Mouse (Mus musculus) adrenal gland (tissue): Measurements from ENCODE around the gene Prrt1.

Experiments used
- intact Hi-C: fragments of 180-260 bp; cut with DNase I; formaldehyde crosslinking; loops from one replicate; pipeline ENCODE4 v1.15.1; 2025

Prrt1 gene

DNA sequence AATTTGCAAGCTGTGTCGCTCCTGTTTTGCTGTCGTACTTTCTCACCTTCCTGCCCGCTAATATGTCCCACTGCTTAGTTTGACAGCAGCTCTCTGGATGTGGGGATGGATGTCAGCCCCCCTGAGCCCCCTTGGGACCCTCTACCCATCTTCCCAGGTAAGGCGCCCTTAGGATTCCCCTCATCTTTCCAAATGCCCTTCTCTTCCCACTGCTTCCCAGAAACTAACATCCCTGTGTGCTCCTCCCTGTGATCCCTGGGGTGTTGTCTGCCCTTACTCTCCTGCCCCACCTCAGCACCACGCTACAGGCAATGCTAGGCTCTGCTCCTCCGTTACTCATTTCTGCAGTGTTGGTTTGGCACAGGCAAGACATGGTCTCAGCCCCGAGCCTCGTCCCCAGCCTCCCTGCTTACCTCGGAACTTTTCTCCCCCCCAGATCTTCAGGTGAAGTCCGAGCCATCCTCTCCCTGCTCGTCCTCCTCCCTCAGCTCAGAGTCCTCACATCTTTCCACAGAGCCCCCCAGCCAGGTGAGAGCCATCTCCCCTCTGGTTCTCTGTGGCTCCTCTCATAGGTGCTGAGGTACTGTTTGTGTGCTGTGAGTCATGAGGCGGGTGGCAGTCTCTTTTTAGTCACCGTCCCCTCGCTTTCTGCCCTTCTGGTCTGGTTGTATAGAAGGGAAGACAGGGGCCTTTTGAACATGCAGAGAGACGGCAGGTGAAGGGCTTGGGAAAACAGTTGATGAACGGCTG lies 19.0 kb downstream of the Prrt1 start:
- intact Hi-C loops = no loop called here

DNA sequence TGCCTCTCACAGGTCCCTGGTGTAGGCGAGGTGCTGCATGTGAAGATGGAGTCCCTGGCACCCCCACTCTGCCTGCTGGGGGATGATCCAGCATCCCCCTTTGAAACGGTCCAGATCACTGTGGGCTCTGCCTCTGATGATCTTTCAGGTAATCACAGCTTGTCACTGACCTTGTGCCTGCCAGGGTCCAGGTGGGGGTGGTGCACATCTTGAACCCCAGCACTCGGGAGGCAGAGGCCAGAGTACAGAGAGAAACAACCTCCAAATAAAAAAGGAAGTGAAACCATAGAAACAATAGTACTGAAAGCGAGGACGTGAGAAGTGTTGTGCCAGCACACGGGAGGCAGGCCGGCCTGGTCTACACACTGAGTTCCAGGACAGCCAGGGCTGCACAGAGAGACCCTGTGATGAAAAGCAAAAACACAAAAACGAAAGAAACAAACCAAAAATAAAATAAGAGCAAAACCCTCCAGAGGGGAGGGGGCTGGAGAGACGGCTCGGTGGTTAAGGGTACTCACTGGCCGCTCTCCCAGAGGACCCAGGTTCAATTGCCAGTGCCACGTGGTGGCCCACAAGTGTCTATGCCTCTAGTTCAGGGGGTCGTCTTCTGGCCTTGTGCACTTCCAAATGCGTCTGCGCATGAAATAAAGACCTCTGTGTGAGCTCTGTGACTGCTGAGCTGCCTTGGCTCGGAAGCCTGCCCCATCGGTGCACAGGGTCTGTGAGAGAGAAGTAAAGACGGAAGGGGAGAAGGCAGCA lies 20.0 kb downstream of the Prrt1 start:
- intact Hi-C loops = loop anchor here (1.0 kb wide), 1 partner anchor 29 kb away; no protein-coding TSS in a partner anchor

DNA sequence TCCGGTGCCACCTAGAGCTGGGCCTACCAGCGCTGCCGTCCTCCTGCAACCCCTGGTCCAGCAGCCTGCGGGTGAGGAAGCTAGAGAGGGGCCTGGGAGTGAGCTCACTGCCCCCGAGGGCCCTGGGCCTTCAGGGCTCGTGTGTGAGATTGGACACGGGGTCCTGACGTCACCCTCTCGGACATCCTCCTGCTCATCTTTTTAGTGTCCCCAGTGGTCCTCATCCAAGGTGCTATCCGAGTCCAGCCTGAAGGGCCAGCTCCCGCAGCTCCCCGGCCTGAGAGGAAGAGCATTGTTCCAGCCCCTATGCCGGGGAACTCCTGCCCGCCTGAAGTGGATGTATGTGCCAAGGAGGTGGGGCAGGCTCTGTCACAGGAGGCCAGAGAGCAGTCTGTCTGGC lies 21.4 kb downstream of the Prrt1 start:
- intact Hi-C loops = loop anchor here (5.0 kb wide), 1 partner anchor 33 kb away; the partner anchor contains the start of gene Egfl8

DNA sequence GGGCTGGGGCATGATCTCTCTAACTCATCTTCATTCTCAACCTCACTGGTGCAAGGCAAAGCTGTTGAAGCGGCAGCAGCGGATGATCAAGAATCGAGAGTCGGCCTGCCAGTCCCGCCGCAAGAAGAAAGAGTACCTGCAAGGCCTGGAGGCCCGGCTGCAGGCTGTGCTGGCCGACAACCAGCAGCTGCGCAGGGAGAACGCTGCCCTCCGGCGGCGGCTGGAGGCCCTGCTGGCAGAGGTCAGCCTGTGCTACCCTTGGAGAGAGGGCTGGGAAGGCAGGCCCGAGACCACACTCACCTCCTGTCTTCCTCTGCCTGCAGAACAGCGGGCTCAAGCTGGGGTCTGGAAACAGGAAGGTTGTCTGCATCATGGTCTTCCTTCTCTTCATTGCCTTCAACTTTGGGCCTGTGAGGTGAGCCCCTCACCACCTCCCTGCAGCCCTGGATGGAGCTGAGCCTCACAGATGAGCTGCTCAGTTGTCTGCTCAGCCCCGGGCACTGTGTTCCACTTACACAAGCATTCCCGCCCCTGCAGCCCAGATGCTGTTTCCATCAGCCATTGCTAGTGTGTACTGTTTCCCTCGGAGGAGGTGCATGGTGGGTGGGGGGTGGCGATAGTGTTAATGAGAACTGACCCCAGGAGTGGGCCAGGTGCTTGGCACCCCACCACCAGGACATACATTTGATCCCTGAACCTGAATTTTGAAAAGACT lies 22.3 kb downstream of the Prrt1 start:
- intact Hi-C loops = loop anchor here (2.0 to 5.0 kb wide), 2 partner anchors 34 to 61 kb away; partner anchors contain the start of gene Egfl8

DNA sequence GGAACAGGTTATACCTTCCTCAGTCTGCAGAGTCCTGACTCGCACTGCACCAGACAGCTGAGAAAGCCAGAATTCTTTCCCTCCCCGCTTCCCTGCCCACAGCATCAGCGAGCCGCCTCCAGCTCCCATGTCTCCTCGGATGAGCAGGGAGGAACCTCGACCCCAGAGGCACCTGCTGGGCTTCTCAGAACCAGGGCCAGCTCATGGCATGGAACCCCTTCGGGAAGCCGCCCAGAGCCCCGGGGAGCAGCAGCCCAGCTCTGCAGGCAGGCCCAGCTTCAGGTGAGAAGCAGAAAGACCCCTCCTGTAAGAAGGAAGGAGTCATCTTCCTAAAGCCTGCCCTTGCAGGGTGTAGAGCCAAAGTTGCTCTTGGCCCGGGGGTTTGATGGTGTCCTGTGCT lies 23.2 kb downstream of the Prrt1 start:
- intact Hi-C loops = loop anchor here (2.0 to 5.0 kb wide), 2 partner anchors 35 to 60 kb away; partner anchors contain the start of gene Egfl8

DNA sequence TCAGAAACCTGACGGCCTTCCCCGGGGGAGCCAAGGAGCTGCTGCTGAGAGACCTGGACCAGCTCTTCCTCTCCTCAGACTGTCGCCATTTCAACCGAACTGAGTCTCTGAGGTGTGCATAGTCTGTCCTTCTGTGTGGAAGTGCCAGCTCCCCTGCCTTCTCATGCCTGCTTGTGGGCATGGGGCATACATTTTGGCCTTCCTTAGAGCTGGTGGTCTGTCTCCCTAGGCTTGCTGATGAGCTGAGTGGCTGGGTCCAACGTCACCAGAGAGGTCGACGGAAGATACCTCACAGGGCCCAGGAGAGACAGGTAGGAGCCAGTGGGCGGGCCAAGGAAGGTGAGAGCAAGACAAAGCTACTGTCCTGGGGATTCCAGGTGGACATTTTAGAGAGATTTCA lies 23.7 kb downstream of the Prrt1 start:
- intact Hi-C loops = loop anchor here (2.0 to 5.0 kb wide), 2 partner anchors 36 to 60 kb away; partner anchors contain the start of gene Egfl8

DNA sequence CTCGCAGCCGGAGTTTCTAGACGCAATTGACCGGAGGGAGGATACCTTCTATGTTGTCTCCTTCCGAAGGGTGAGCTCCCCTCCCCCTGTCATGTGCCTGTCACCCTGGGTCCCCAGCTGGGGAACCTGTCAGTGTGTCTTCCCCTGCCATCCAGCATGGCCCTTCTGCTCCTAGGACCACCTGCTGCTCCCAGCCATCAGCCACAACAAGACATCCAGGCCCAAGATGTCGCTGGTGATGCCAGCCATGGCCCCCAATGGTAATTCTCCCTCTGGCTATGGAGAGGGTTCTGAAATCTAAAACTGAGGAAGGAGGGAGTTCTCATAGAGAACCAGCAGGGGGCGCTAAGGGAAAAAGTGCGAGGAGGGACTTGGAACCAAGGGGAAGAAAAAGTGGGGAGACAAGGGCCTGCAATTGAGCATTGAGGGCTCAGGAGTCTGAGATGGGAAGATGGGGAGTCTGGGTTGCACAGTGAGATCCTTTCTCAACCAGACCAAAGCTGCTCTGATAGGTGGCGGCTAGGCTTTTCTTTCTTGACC lies 24.5 kb downstream of the Prrt1 start:
- intact Hi-C loops = loop anchor here (2.0 to 5.0 kb wide), 2 partner anchors 37 to 59 kb away; partner anchors contain the start of gene Egfl8

DNA sequence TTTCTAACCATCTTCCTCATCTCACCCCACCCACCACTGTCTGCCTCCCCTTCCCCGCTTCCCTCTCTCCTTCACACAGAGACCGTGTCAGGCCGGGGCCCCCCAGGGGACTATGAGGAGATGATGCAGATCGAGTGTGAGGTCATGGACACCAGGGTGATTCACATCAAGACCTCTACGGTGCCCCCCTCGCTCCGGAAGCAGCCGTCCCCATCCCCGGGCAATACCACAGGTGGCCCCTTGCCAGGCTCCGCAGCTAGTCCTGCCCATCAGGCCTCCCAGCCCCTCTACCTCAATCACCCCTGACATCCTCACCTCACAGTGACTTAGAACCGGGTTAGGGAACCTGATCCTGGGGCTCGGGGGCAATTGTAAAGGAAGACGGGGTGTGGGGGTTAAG lies 25.1 kb downstream of the Prrt1 start:
- intact Hi-C loops = loop anchor here (5.0 kb wide), 1 partner anchor 37 kb away; the partner anchor contains the start of gene Egfl8

DNA sequence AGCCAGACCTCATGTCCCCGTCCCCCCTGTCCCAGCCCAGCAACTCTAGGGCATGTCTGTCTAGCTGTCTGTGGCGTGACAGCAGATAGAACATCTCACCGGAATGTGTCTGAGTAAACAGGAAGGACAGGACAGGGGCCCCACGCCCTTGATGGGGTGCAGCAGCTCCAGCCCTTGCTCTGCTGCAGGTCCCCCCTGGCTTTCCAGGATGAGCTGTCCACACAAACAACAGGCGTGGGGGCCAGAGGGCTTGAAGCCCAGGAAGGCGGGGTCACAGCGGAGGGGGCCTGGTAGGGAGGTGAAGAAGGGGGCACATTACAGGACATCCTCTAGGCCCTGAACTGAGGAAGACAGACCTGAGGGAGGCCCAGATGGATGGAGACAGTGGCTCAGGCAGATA lies 25.8 kb downstream of the Prrt1 start:
- intact Hi-C loops = no loop called here

DNA sequence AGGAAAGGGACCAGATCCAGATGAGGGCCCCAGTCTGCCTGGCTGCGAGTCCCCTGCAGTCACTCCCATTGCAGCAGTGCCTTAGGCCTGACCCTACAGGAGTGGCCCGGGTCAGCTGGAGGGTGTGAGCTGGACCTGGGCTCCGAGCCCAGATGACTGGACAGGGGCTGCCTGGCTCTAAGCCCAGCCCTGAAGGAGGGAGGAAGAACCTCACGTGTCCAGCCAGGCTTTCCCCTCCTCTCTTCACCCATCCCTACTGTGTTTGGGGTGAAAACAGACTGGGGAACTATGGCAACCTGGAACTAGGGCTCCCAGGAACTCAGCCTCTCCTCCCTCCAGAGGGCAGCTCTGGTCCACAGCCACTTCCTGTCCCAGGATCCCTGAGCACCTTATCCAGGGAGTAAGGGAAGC lies 26.3 kb downstream of the Prrt1 start:
- intact Hi-C loops = no loop called here

DNA sequence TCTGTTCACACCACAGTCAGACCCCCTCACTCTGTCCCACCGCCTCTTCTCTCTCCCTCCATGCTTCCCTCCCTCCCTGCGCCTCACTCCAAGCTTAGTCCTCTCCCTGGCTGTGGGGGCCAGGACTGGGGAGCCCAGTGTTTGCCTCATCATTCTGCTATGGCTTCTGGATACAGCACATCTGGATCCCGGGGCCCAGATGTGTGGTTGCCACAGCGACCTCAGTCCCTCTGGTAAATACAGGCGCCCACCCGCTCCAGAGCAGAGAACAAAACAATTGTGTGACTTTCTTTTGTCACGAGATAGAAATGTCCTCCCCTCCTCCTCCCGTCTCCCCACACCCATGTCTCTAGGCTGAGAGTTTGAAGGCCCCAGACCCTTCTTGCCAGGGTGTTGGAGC lies 27.3 kb downstream of the Prrt1 start:
- intact Hi-C loops = no loop called here

DNA sequence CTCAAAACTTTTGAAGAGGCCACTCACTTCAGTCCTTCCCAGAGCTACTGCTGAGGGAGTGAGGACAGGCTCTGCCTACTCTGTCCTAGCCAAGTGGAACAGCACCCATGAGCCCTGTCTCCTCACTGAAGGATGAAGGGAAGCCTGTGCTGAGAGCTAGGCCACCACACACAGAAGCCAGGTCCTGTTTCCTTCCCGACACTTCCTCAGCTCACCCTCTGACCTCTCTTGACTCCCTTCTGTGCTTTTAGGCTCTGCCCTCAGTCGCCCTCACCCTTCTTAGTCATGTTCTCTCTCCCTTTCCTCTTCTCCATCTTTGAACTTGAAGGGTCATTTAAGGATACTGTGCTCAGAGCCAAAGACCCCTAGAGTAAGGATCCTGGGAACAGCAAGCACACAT lies 27.9 kb downstream of the Prrt1 start:
- intact Hi-C loops = no loop called here

DNA sequence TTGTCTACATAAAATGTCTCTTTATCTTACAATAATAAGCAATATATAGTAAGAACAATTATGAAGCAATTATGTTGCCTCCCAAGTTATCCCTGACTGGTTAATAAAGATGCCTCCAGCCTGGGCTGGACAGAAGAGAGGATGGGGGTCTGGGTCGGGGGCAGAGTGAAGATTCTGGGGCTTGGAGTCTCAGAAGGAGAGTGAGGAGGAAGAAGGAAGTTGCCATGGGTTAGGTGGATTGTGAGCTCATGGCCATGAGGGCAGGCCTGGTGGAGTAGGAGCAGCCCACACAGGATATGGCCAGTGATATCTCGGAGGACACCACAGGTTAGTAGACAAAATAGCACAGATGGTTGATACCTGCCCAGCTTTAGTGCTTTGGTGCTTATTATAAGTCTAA lies 28.8 kb downstream of the Prrt1 start:
- intact Hi-C loops = no loop called here

DNA sequence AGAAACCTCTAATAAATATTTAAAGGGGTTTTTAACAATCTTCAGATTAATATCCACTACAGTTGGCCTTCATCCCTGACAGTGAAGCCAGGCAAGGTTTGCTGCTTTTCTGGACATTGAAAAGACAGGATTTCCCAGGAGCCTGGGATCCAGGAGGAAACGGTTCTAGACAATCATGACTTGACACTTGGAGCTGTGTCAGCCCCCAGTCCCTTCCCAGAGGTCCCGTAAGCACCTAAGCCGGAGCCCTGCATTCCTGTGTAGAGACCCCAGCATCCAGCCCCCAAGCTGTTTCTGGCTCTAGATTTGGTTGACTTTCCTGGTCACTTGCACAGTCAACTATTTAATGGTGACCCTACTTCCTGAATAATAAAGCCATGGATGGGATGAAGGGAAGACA lies 29.3 kb downstream of the Prrt1 start:
- intact Hi-C loops = no loop called here

DNA sequence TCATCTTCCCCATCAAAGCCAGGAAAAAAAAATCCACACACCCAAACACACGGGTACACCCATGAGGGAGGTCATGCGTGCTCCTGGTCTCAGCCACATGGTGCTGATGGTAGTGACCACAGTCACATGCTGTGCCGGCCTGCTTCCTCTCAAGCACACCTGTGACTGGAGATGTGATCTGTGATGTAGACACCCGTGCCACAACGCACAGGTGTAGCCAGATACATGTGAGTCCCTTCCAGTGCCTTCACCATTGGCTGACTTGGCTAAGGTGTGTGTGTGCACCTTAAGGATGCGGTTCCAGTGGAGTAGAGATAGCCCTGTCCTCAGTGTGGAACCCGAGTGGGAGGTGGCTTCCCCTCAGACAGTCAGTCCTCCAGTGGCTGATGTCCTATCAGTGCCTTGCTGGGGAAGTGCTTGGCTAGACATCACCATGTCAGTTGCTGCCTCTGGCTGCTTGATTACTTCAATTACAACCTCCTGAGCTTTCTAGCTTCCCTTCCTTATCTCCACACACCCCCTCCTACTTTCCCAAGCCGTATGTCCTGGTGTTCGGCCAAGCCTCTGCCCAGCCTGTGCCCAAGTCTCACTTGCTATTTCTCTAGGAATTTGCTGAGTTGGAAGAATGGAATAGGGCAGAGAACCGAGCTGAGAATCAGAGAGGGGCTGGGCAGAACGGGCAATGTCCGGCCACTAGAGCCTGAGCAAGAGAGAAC lies 30.0 kb downstream of the Prrt1 start:
- intact Hi-C loops = no loop called here

DNA sequence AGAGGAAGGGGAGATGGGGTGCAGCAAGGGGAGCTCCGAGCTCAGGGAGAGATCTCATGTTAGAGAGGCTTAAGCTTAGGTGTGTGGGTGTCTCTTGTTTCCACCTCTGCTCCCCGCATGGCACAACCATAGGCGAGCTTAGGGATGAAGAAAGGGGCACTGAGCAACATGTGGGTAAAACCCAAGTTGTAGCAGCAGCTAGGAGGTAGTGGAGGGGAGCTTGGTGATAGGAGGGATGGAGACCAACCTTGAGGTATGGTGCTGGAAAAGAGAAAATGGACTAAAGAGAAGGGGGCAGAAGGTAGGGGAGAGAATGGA lies 30.5 kb downstream of the Prrt1 start:
- intact Hi-C loops = no loop called here

DNA sequence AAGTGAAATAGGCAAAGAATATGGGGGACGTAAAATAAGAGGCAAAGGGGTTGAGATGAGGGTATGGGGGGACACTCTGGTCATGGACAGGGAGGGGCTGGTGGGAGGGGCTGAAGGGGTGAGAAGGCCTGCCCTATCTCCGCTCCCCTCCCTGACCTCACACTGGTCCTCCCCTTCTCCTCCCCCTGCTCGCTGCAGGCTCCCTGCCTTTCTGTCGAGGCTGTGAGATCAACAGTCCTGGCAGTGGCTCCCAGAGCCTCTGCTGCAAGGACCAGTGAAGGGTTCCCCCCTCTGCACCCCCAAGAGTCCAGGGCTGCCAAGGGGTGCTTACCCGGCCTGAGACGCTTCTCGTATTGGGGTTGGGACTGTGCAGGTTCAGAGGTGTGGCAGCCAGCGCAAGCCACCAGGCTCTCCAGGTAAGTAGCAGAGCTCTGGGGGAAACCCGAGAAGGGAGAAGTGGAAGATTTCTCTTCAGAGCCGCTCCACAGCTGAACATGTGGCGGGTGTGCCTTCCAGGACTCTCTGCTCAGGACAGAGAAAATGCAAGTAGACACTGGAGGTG lies 31.0 kb downstream of the Prrt1 start:
- intact Hi-C loops = no loop called here

DNA sequence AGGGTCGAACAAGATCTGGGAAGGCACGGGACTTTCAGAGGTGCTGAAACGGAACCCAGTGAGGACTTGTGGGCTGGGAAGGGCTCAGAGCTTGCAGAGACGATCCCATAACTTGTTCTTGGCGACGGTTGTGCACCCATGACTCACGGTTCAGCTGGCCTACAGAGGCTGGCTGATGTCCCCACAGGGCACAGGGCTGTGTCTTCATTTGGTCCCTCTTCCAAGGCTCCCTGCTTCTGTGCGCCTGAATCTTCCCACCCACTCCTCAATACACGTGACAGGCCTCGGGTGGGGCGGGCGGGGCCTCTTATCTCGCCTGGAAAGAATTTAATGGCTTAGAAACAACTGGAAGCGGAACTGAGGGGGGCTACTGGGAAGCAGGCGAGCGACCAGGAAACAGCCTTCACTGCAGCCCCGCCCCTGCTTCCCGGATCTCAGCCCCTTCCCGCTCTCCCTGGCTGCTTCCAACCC lies 31.8 kb downstream of the Prrt1 start:
- intact Hi-C loops = no loop called here

DNA sequence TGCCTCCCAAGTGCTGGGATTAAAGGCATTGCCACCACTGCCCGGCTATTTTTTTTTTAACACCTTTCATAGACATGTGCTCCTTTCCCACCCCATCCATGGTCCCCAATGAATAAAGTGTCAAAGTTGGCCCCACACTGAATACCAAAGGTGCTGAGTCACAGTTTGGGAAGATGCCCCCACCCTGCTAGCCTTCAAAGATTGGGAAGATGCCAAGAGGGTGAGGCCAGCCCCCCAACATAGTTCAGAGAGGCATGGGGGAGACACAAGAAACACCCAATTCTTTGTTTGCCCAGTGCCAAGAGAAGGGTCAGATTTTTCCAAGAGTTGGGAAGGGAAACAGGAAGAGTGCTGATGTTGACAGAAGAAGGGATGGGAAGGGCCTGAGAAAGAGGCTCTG lies 33.1 kb downstream of the Prrt1 start:
- intact Hi-C loops = no loop called here

DNA sequence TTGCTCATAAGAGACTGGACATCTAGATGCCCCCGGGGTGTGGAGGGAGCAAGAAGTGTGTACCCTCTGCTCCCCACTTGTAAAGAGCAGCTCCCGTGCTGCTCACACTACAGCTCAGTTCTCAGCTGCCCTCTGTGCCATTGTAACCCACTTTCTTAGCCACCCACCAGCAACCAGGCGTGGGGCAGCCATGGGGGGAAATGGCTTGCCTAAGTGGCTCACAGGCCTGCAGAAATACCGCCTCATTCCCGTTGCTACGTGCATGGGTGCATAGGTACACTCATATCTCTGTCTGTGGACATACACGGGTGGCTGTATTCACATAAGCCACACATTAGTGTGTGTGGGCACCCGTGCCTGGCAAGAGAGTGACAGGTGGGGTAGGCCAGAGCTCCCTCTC lies 33.6 kb downstream of the Prrt1 start:
- intact Hi-C loops = no loop called here
